ENCODE assay signal across 8 mouse cellular contexts in the genomic region with DNA sequence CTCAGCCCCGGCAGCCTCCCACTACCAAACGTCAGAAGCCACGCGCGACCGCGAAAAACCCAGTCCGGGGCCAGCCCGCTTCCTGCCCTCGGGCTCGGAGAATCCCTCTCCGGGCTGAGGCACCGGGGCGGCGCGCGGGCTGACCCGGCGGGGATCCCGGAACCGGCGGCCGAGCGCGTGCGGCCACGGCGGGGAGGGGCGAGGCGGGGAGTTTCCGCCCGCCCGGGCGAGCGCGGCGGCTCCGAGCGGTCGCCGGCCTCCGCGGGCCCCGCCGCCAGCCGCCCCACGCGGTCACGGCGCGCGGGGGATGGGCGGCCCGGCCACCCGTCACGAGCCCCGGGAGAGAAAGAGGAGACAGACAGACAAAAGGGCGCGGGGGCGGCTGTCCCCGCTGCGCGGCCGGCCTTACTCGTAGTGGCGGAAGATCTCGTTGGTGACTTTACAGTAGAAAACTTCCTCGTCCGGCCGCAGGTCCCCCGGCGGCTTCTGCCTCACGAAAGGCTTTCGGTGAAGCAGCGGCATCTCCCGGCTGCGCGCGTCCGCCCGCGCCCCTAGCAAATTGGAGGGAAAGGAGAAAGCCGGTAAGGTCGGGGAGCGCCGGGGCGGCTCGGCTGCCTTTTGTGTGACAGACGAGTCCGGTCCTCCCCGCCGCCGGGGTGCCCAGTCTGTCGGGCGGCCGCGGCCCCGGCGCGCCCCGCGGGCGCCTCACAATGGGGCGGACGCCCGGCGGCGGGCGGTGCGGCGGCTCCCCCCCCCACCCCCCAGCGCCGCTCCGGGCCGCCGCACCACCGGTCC. TPM values are rescaled to one million over a fixed set of nuclear protein-coding genes. Genes with fewer than 3 reads are reported as not detected.
DNase-seq lines count a peak whose midpoint lies in the region; ATAC-seq and TF ChIP-seq lines count a peak whose summit lies in the region.

No protein-coding gene starts in this region.

- intact Hi-C loops in heart, postnatal 36 days (cut with DNase I), result loop anchor here (5.0 kb wide), 1 partner anchor 43 kb away; no protein-coding TSS in a partner anchor

- ATAC-seq in forebrain, embryonic 15.5 days (replicated peaks), result peak; percentile 72

- H3K9ac ChIP-seq in ES-E14 (ENCODE audit: insufficient read depth, low read depth, low read length, poor library complexity, severe bottlenecking), result peak overlapping the region; percentile 89
- H3K9ac ChIP-seq in forebrain, embryonic 15.5 days (replicated peaks), result peak overlapping the region; percentile 69

- no peaks in the 10 kb centered on the region for H3K36me3 ChIP-seq in ES-E14 (ENCODE audit: control insufficient read depth, insufficient read depth, low read length, poor library complexity, severe bottlenecking)
- H3K36me3 ChIP-seq in forebrain, embryonic 15.5 days, result no peaks in the 10 kb centered on the region

- H3K9me3 ChIP-seq in ES-E14 (ENCODE audit: control insufficient read depth, insufficient read depth, low read depth, low read length), result no peaks in the 10 kb centered on the region
- H3K9me3 ChIP-seq in forebrain, embryonic 15.5 days, result no peaks in the 10 kb centered on the region

- no peak overlapping the region; the same call in 1 of the 2 replicates for H3K27ac ChIP-seq in ES-E14 (ENCODE audit: insufficient read depth, low read depth, low read length, poor library complexity, severe bottlenecking)
- H3K27ac ChIP-seq in forebrain, embryonic 15.5 days (replicated peaks), result peak overlapping the region; percentile 81

- in situ Hi-C loops in ES-E14 (cut with MboI; ENCODE audit: low sequenced_read_pairs in 2 of 2, unreplicated experiment in 2 of 2), result no loop called here

- no peaks in the 10 kb centered on the region for H3K27me3 ChIP-seq in forebrain, embryonic 15.5 days

- H3K4me2 ChIP-seq in forebrain, embryonic 15.5 days (replicated peaks), result peak overlapping the region; percentile 85

- H3K4me3 ChIP-seq in ES-E14 (ENCODE audit: insufficient read depth in 1 of 2, low read depth in 1 of 2, low read length in 2 of 2, poor library complexity in 1 of 2, severe bottlenecking in 1 of 2), result peak overlapping the region; percentile 88 to 95
- H3K4me3 ChIP-seq in forebrain, embryonic 15.5 days, result peak overlapping the region; percentile 77

- no peak for DNase-seq in ES-E14 (ENCODE audit: low read depth, low spot score)
- peak; percentile 7 for DNase-seq in cerebellum, adult 11 months
- peak; percentile 64 to 81 for DNase-seq in heart, postnatal 36 days
- peak; percentile 49 to 64 for DNase-seq in layer of hippocampus, postnatal 10 days (ENCODE audit: low spot score in 2 of 2)
- peak; percentile 72 to 73 for DNase-seq in lung, postnatal 4 days
- peak; percentile 20 for DNase-seq in right cerebral cortex, adult 18-20 months
- DNase-seq in urinary bladder, adult 2 months (ENCODE audit: low spot score), result peak; percentile 73

- peaks cover 3 to 5% of the 10 kb centered on the region in 2 experiments; a peak in 1 of 4 replicates for H3K4me1 ChIP-seq in ES-E14 (ENCODE audit: control insufficient read depth in 2 of 2, insufficient read depth in 2 of 2, low read length in 2 of 2, poor library complexity in 1 of 2)
- peaks cover 11% of the 10 kb centered on the region for H3K4me1 ChIP-seq in forebrain, embryonic 15.5 days

- WGBS in forebrain, embryonic 15.5 days, result under 1% methylated on average over 86 of the region's 117 CpGs

TF ChIP-seq in ES-E14, 5 proteins besides CTCF, POLR2A, EP300 and RAD21:
- TF ChIP-seq CHD2 (IDR thresholded peaks at IDR 0.05; ENCODE audit: low read depth, low read length) (no peak), HCFC1 (IDR thresholded peaks at IDR 0.05; ENCODE audit: borderline replicate concordance, insufficient read depth, low read length) (no peak), MAFK (IDR thresholded peaks at IDR 0.05; ENCODE audit: insufficient read depth, low read depth, low read length) (no peak), ZNF384 (IDR thresholded peaks at IDR 0.05; ENCODE audit: low read depth, low read length) (no peak), ZC3H11A (IDR thresholded peaks at IDR 0.05; ENCODE audit: borderline replicate concordance, low read depth, low read length) (no peak)

RNA-seq across cellular contexts. Expression of gene Gm20403, which starts 0.9 kb away (rescaled TPM):
- total RNA-seq in ES-E14 (2012; rRNA removed), result not detected in 2 replicates
- not detected in 2 replicates for polyA plus RNA-seq in forebrain, embryonic 15.5 days (2015; fragmentation: Nextera tagmentation; extraction: Ambion mirVana)
- total RNA-seq in heart, postnatal 36 days (2021), result not detected
- not detected for total RNA-seq in layer of hippocampus, postnatal 10 days (2021)
- not detected in 2 replicates for polyA plus RNA-seq in urinary bladder, adult 2 months (2012; rRNA removed)

RNA-seq across cellular contexts. Expression of gene Baz1a, which starts 28.7 kb away (rescaled TPM):
- total RNA-seq in ES-E14 (2012; rRNA removed), result 19.7 and 22.9 TPM in 2 replicates
- 15.2 and 18.5 TPM in 2 replicates for polyA plus RNA-seq in forebrain, embryonic 15.5 days (2015; fragmentation: Nextera tagmentation; extraction: Ambion mirVana)
- 10 to 100 TPM in 1 of 2 experiments, 1 to 10 TPM in 1; 8.9 to 14.3 TPM for total RNA-seq in heart, postnatal 36 days (2021)
- 1 to 10 TPM; 2.9 to 4.2 TPM for total RNA-seq in layer of hippocampus, postnatal 10 days (2021)
- 7.1 and 9.8 TPM in 2 replicates for polyA plus RNA-seq in urinary bladder, adult 2 months (2012; rRNA removed)
